Mouse (Mus musculus): ENCODE measurements at regions not wholly inside any gene's neighbourhood (a gene's known extent, or its start where the extent isn't known, plus 50 kb on each side); places are given as distances from the start of the nearest gene placed in this dataset.

GRCm38 (mm10) chr15:14101757-14102156, 928.3 kb upstream of the Cdh6 start:
- TF ChIP-seq CTCF (IDR thresholded peaks at IDR 0.05; ENCODE audit: low read depth) = no peak
- no peak for TF ChIP-seq EP300 (optimal IDR thresholded peaks at IDR 0.05)
